Mouse (Mus musculus): ENCODE data around the gene Fam219b.

GRCm38 (mm10) chr9:57536362-57536761, 966 bp upstream of the Fam219b start:
- TF ChIP-seq CTCF (IDR thresholded peaks at IDR 0.05; ENCODE audit: low read depth, low read length) (no peak), POLR2A (IDR thresholded peaks at IDR 0.05; ENCODE audit: extremely low read depth, insufficient read depth, low read length) (no peak)
